Mouse (Mus musculus): ENCODE data around the gene Dusp19. TPM values are rescaled to one million over a fixed set of nuclear protein-coding genes. Genes with fewer than 3 reads are reported as not detected.

Dusp19 gene
- 16.3 and 16.5 TPM in 2 replicates for polyA plus RNA-seq (2015; fragmentation: Nextera tagmentation; extraction: Ambion mirVana)

DNA sequence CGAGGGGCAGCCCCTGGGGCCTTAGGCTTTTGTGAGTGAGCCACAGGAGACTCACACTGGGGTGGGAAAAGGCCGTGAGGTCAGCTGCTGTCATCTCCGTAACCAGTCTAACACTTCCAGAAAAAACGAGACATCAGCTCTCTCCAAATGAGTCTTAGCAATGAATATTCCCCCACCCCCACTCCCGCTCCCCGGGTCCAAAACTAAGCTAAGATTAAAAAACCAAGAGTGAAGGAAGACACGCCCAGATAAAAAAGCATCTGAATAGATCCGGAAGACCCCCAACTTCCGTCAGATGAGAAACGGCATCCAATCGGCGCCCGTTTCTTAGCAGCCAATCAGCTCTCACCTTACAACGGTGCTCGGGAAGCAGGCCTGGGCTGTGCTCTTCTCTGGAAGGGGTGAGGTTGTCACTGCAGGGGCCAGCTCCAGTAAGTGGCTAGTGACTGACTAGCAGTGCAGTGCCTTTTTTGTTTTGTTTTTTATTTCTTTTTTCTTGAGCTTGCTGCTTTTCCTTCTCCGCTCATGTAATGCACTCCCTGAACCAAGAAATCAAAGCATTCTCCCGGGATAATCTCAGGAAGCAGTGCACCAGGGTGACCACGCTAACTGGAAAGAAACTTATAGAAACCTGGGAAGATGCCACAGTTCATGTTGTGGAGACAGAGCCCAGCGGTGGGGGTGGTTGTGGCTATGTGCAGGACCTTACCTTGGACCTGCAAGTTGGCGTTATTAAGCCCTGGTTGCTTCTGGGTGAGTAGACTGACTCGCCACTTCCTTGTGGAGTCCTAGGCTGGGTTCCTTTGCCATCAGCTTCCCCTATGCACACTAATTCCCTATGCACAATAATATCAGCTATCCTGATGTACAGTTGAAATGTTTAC lies at the start of gene Dusp19, which contains the start of gene Nup35:
Gene Dusp19, plus strand, starts transcription at position 192 of the 884 bp plus-strand sequence.
Gene Nup35, plus strand, starts transcription at position 383 of the 884 bp plus-strand sequence.
- H3K27ac ChIP-seq (ENCODE audit: low read length), result peak within 1 kb of the TSS; percentile 81
- H3K36me3 ChIP-seq (ENCODE audit: control insufficient read depth, insufficient read depth), result no peaks in the 10 kb centered on the region
- peak; percentile 99 for ATAC-seq
- peak within 1 kb of the TSS; percentile 62 for H3K9ac ChIP-seq (replicated peaks; ENCODE audit: low read depth, low read length)
- no peaks in the 10 kb centered on the region for H3K9me3 ChIP-seq (ENCODE audit: control insufficient read depth, low read length)
- H3K4me1 ChIP-seq (replicated peaks; ENCODE audit: control insufficient read depth, insufficient read depth, low read length), result peaks cover 13% of the 10 kb centered on the region
- 2% methylated on average over 21 of the region's 21 CpGs for WGBS
- H3K27me3 ChIP-seq (replicated peaks; ENCODE audit: control insufficient read depth, insufficient read depth, low read length), result no peaks in the 10 kb centered on the region
- H3K4me3 ChIP-seq (replicated peaks; ENCODE audit: low read length), result peak within 1 kb of the TSS; percentile 56
- H3K4me2 ChIP-seq (ENCODE audit: low read length), result peak within 1 kb of the TSS; percentile 62

DNA sequence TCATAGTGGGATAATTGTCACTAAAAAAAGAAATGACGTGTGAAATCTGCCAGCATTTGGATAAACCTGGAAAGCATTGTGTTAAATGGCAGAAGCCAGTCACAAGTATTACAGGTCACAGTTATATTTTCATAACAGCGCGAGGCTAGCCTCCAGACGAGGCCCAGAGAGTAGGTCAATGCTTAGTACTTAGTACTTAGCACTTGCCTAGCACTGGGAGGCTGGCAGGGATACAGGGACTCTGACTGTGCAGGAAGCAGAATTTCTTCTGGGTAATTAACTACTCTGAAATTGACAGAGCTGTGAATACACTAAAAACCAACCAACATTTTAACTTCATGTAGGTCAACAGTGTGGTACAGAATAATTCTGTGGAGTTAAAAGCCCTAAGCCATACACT lies 49.4 kb upstream of the Dusp19 start:
- Histone ChIP-seq H3K9ac (replicated peaks; ENCODE audit: low read depth, low read length) (no peak overlapping the region), H3K27me3 (replicated peaks; ENCODE audit: control insufficient read depth, insufficient read depth, low read length) (no peaks in the 10 kb centered on the region), H3K4me3 (replicated peaks; ENCODE audit: low read length) (no peak overlapping the region), H3K4me1 (replicated peaks; ENCODE audit: control insufficient read depth, insufficient read depth, low read length) (no peaks in the 10 kb centered on the region), H3K4me2 (ENCODE audit: low read length) (no peak overlapping the region), H3K27ac (ENCODE audit: low read length) (no peak overlapping the region), H3K36me3 (ENCODE audit: control insufficient read depth, insufficient read depth) (no peaks in the 10 kb centered on the region), H3K9me3 (ENCODE audit: control insufficient read depth, low read length) (no peaks in the 10 kb centered on the region)
- ATAC-seq, result no peak
- 81% methylated on average over 4 of the region's 4 CpGs for WGBS

DNA sequence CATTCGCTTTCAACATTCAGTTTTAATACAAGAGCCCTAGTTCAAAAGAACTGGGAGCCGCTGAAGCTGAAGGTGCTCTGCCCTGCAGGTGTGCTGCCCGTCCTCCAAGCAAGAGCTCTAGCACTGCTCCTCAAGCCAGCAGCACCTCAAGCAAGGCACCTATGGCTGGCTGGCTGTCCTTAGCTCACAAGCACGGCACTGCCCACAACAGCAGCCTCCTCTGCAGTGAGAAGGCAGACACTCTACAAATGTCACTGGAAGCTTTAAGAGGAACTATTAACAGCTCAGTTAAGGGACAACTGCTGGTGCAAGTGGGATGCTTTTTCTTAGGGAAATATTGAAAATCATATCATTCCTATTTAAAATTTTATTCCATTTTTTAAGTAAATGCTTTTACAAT lies 46.2 kb upstream of the Dusp19 start:
- H3K4me2 ChIP-seq (ENCODE audit: low read length), result no peak overlapping the region
- H3K9ac ChIP-seq (replicated peaks; ENCODE audit: low read depth, low read length), result no peak overlapping the region
- WGBS, result 76% methylated on average over 4 of the region's 4 CpGs
- H3K4me1 ChIP-seq (replicated peaks; ENCODE audit: control insufficient read depth, insufficient read depth, low read length), result no peaks in the 10 kb centered on the region
- H3K36me3 ChIP-seq (ENCODE audit: control insufficient read depth, insufficient read depth), result no peaks in the 10 kb centered on the region
- no peak overlapping the region for H3K27ac ChIP-seq (ENCODE audit: low read length)
- no peaks in the 10 kb centered on the region for H3K27me3 ChIP-seq (replicated peaks; ENCODE audit: control insufficient read depth, insufficient read depth, low read length)
- no peak overlapping the region for H3K4me3 ChIP-seq (replicated peaks; ENCODE audit: low read length)
- no peaks in the 10 kb centered on the region for H3K9me3 ChIP-seq (ENCODE audit: control insufficient read depth, low read length)
- no peak for ATAC-seq

DNA sequence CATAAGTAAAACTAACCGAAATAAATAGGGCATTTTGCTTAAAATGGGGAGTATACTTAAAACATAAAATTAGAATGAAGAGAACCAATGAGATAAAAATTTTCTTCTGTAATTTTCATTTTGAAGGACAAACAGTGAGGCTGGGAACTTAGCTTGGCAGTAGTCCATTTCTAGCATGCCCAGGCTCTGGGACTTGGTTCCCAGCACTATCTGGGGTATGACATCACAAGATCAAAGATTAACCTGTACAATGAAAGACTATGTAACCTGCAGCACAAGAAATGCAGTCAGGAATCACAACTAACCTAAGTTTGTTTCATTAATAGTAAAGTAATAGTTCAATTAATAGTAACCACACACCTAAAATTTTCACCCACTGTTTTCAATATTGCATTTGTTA lies 39.6 kb upstream of the Dusp19 start:
- WGBS, result 94% methylated on average over 1 of the region's 1 CpGs
- Histone ChIP-seq H3K27ac (ENCODE audit: low read length) (no peak overlapping the region), H3K4me1 (replicated peaks; ENCODE audit: control insufficient read depth, insufficient read depth, low read length) (peaks cover 14% of the 10 kb centered on the region), H3K27me3 (replicated peaks; ENCODE audit: control insufficient read depth, insufficient read depth, low read length) (no peaks in the 10 kb centered on the region), H3K4me2 (ENCODE audit: low read length) (no peak overlapping the region), H3K9me3 (ENCODE audit: control insufficient read depth, low read length) (no peaks in the 10 kb centered on the region), H3K36me3 (ENCODE audit: control insufficient read depth, insufficient read depth) (no peaks in the 10 kb centered on the region), H3K9ac (replicated peaks; ENCODE audit: low read depth, low read length) (no peak overlapping the region), H3K4me3 (replicated peaks; ENCODE audit: low read length) (no peak overlapping the region)
- no peak for ATAC-seq

DNA sequence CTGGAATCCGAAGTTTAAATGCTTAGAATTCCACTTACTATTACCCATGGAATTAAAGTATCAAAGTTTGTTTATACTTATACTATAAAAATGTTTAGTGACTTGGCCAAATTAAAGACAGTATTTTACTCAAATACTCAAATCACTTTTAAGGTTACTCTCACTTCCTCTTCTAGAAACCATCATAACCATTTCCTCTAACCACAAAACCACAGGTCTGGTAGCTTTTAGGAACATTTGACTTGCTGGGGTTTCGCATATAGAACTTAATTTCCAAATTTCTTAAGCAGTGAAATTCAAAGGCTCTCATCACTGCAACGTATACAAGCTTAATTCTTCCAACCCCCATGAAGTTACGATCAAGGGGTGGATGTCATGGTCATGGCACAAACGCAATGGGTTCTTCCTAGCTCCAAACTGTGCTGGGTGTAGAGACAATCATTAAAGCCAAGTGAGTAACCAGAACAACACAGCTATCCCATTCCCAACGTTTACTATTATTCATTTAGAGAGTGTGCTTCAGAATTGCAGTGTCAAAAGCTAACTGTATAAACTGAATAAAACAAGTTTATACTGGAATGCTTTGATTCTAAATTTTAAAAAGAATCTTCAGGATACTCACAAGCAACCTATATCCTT lies 37.5 kb upstream of the Dusp19 start:
- Histone ChIP-seq H3K4me1 (replicated peaks; ENCODE audit: control insufficient read depth, insufficient read depth, low read length) (peaks cover 14% of the 10 kb centered on the region), H3K9ac (replicated peaks; ENCODE audit: low read depth, low read length) (no peak overlapping the region), H3K9me3 (ENCODE audit: control insufficient read depth, low read length) (peaks cover 3% of the 10 kb centered on the region; the same call in 1 of the 2 replicates), H3K27ac (ENCODE audit: low read length) (no peak overlapping the region), H3K4me3 (replicated peaks; ENCODE audit: low read length) (peak overlapping the region; percentile 26; the same call in 1 of the 2 replicates), H3K36me3 (ENCODE audit: control insufficient read depth, insufficient read depth) (no peaks in the 10 kb centered on the region), H3K27me3 (replicated peaks; ENCODE audit: control insufficient read depth, insufficient read depth, low read length) (no peaks in the 10 kb centered on the region), H3K4me2 (ENCODE audit: low read length) (peak overlapping the region; percentile 51)
- no peak for ATAC-seq
- 44% methylated on average over 6 of the region's 6 CpGs for WGBS

DNA sequence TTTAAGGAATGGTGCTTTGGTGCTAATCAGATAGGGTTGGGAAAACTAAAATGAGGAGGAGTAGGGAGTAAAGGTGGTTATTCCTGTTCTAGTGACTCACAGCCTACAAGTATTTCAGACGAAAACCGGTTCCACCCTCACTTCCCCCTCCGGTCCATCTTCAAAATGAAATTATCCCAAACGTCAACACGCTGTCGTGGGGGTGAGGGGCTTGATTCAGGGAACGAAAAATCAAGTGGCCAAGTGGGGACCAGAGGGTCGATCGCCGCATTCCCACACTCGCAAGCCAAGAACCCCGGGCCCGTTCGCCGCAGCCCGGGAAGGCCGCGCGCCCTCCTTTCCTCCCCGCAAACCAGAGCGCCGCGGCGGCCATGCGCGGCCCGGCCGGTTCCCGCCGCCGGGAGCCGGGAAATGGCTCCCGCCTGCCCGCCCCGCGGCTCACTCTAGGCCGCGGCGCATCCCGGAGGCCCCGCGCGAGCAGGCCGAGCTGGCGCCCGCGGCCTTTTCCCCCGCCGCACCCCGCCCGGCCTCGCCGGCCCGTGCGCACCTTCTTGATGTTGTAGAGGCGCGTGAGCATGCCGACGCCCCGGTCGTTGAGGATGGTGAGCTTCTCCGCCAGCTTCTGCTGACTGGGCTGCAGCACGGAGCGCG lies 36.4 kb upstream of the Dusp19 start:
- peak overlapping the region; percentile 96 for H3K27ac ChIP-seq (ENCODE audit: low read length)
- peak overlapping the region; percentile 89 for H3K4me3 ChIP-seq (replicated peaks; ENCODE audit: low read length)
- H3K4me2 ChIP-seq (ENCODE audit: low read length), result peak overlapping the region; percentile 77
- ATAC-seq, result peak; percentile 72
- no peaks in the 10 kb centered on the region for H3K36me3 ChIP-seq (ENCODE audit: control insufficient read depth, insufficient read depth)
- H3K4me1 ChIP-seq (replicated peaks; ENCODE audit: control insufficient read depth, insufficient read depth, low read length), result peaks cover 14% of the 10 kb centered on the region
- no peaks in the 10 kb centered on the region for H3K27me3 ChIP-seq (replicated peaks; ENCODE audit: control insufficient read depth, insufficient read depth, low read length)
- peak overlapping the region; percentile 98 for H3K9ac ChIP-seq (replicated peaks; ENCODE audit: low read depth, low read length)
- H3K9me3 ChIP-seq (ENCODE audit: control insufficient read depth, low read length), result peaks cover 3% of the 10 kb centered on the region; the same call in 1 of the 2 replicates
- WGBS, result under 1% methylated on average over 38 of the region's 65 CpGs

DNA sequence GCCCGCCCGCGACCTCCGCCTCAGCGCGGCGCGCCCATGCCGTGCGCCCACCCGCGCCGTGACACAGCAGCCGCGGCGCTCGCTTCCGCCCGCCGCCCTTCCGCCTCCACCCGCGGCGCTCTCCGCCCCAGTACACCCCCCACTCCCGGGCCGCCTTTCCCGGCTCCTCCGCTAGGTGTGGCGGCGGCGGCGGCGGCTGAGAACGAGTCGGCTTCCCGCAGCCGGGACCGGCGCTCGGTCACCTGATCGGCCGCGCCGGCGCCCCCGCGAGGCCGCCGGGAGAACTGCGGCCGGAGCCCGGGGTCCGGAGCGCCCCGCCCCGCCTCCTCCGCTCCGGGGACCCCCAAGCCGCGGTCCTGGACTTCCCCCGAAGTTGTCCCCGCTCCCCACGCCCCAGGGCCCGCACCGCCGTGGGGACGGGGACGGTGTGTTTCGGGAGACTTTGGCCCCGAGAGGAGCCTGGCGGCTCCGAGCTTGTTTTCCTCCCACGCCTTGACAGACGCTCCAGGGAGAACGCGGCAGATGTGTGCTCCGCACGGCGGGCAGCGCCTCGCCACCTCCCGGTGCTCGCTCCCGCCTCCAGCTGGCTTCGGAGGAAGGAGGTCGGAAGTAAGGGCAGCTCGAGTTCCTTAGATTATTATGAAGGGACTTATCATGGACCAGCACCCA lies 35.7 kb upstream of the Dusp19 start, which contains the start of gene Nckap1:
Gene Nckap1, minus strand, starts transcription at position 338 of the 669 bp plus-strand sequence.
- peak; percentile 95 for ATAC-seq
- H3K27me3 ChIP-seq (replicated peaks; ENCODE audit: control insufficient read depth, insufficient read depth, low read length), result no peaks in the 10 kb centered on the region
- H3K9me3 ChIP-seq (ENCODE audit: control insufficient read depth, low read length), result peaks cover 3% of the 10 kb centered on the region; the same call in 1 of the 2 replicates
- no peaks in the 10 kb centered on the region for H3K36me3 ChIP-seq (ENCODE audit: control insufficient read depth, insufficient read depth)
- H3K4me1 ChIP-seq (replicated peaks; ENCODE audit: control insufficient read depth, insufficient read depth, low read length), result peaks cover 14% of the 10 kb centered on the region
- H3K27ac ChIP-seq (ENCODE audit: low read length), result peak within 1 kb of the TSS; percentile 96
- under 1% methylated on average over 56 of the region's 88 CpGs for WGBS
- H3K4me2 ChIP-seq (ENCODE audit: low read length), result peak within 1 kb of the TSS; percentile 77
- peak within 1 kb of the TSS; percentile 98 for H3K9ac ChIP-seq (replicated peaks; ENCODE audit: low read depth, low read length)
- H3K4me3 ChIP-seq (replicated peaks; ENCODE audit: low read length), result peak within 1 kb of the TSS; percentile 89

DNA sequence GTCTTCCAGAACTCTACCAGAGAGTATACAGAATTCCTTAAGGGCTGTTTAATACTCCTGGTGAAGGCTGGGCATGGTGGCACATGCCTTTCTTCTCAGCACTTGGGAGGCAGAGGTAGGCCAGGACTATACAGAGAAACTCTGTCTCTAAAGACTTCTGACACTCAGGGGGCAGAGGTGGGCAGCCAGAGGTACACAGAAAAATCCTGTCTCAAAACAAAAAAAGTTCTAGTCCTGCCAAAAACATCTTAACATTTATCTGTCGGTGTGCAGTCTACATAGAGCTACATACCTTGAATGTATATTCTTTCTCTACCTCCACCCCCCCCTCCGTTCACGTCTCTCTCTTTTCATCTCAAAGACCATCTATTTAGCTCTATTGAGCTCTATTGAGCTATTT lies 34.5 kb upstream of the Dusp19 start:
- H3K36me3 ChIP-seq (ENCODE audit: control insufficient read depth, insufficient read depth), result no peaks in the 10 kb centered on the region
- 62% methylated on average over 3 of the region's 3 CpGs for WGBS
- H3K4me3 ChIP-seq (replicated peaks; ENCODE audit: low read length), result no peak overlapping the region
- no peak overlapping the region for H3K9ac ChIP-seq (replicated peaks; ENCODE audit: low read depth, low read length)
- H3K9me3 ChIP-seq (ENCODE audit: control insufficient read depth, low read length), result peaks cover 3% of the 10 kb centered on the region; the same call in 1 of the 2 replicates
- peaks cover 14% of the 10 kb centered on the region for H3K4me1 ChIP-seq (replicated peaks; ENCODE audit: control insufficient read depth, insufficient read depth, low read length)
- H3K27me3 ChIP-seq (replicated peaks; ENCODE audit: control insufficient read depth, insufficient read depth, low read length), result no peaks in the 10 kb centered on the region
- no peak for ATAC-seq
- no peak overlapping the region for H3K4me2 ChIP-seq (ENCODE audit: low read length)
- no peak overlapping the region for H3K27ac ChIP-seq (ENCODE audit: low read length)

Measured in forebrain, embryonic 16.5 days (tissue).